Comparison of ENCODE assay signal across 8 mouse cellular contexts in the genomic region with DNA sequence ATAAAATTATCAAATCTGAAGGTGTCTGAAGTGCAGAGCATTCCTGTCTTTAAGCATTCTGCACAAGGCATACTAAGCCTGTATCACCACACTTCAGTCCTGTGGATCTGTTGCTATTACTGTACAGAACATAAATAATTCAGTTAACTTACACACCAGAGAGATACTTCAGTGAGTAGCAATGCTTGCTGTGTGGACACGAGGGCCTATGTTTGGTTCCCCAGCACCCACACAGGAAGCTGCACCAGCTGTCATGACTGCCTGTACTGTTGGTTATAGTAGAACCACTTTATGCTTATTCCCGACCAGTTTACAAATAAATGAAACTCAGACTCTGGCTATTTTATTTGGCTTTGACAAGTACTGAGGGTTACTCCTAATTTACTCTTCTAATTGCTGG.
"Had no signal": no experiment of that assay in that cellular context is flagged by ENCODE, and none has a peak within 500 bp of the region (broad histone marks: within the 10 kb centered on the region; RNA-seq: fewer than 3 reads in every experiment).

No protein-coding gene starts in this region.

- DNase-seq: kidney, adult 2 months; kidney, postnatal 14 days; lung, adult 2 months; lung, postnatal 36 days; thymus, postnatal 36 days had no signal

- ATAC-seq: intestine, embryonic 16.5 days; lung, postnatal 0 days; midbrain, embryonic 15.5 days had no signal
